Mouse (Mus musculus): ENCODE measurements around the gene Slc13a1.
"Not testable (repeated sequence)": the region's sequence is repeated elsewhere in the genome, so short reads cannot be mapped to it uniquely, and the experiment has no call there.

Gene Slc13a1

GRCm38 (mm10) chr6:24167734-24168327 lies at the start of gene Slc13a1:
Gene Slc13a1 (minus strand): TSS chr6:24168092.
- DNase-seq (ENCODE audit: low spot score in 2 of 2): no peak

- DNase-seq (ENCODE audit: low spot score in 2 of 2): no peak
Measured at GRCm38 (mm10) chr6:24207866-24208265, 40.0 kb upstream of the Slc13a1 start.

GRCm38 (mm10) chr6:24202226-24202625 lies 34.3 kb upstream of the Slc13a1 start:
- no peak for DNase-seq (ENCODE audit: low spot score in 2 of 2)

GRCm38 (mm10) chr6:24200644-24201484 lies 33.0 kb upstream of the Slc13a1 start:
- no peak for DNase-seq (ENCODE audit: low spot score in 2 of 2)

GRCm38 (mm10) chr6:24197501-24198195 lies 29.8 kb upstream of the Slc13a1 start:
- DNase-seq (ENCODE audit: low spot score in 2 of 2): not testable (repeated sequence)

- DNase-seq (ENCODE audit: low spot score in 2 of 2): not testable (repeated sequence)
Measured at GRCm38 (mm10) chr6:24196406-24196805, 28.5 kb upstream of the Slc13a1 start.

- DNase-seq (ENCODE audit: low spot score in 2 of 2): no peak
Measured at GRCm38 (mm10) chr6:24183439-24183838, 15.5 kb upstream of the Slc13a1 start.

GRCm38 (mm10) chr6:24175393-24175792 lies 7.5 kb upstream of the Slc13a1 start:
- DNase-seq (ENCODE audit: low spot score in 2 of 2): no peak

GRCm38 (mm10) chr6:24173951-24174350 lies 6.1 kb upstream of the Slc13a1 start:
- no peak for DNase-seq (ENCODE audit: low spot score in 2 of 2)

- DNase-seq (ENCODE audit: low spot score in 2 of 2): no peak
Measured at GRCm38 (mm10) chr6:24172736-24173135, 4.8 kb upstream of the Slc13a1 start.

- DNase-seq (ENCODE audit: low spot score in 2 of 2): no peak
Measured at GRCm38 (mm10) chr6:24166772-24167171, 1.1 kb downstream of the Slc13a1 start.

GRCm38 (mm10) chr6:24165249-24165648 lies 2.6 kb downstream of the Slc13a1 start:
- DNase-seq (ENCODE audit: low spot score in 2 of 2): no peak

- DNase-seq (ENCODE audit: low spot score in 2 of 2): no peak
Measured at GRCm38 (mm10) chr6:24159795-24160194, 8.1 kb downstream of the Slc13a1 start.

GRCm38 (mm10) chr6:24154901-24155300 lies 13.0 kb downstream of the Slc13a1 start:
- no peak for DNase-seq (ENCODE audit: low spot score in 2 of 2)

GRCm38 (mm10) chr6:24132951-24133350 lies 34.9 kb downstream of the Slc13a1 start:
- DNase-seq (ENCODE audit: low spot score in 2 of 2): no peak

- DNase-seq (ENCODE audit: low spot score in 2 of 2): no peak
Measured at GRCm38 (mm10) chr6:24122632-24123031, 45.3 kb downstream of the Slc13a1 start.

GRCm38 (mm10) chr6:24111614-24112013 lies 56.3 kb downstream of the Slc13a1 start:
- no peak for DNase-seq (ENCODE audit: low spot score in 2 of 2)

GRCm38 (mm10) chr6:24108471-24108870 lies 59.4 kb downstream of the Slc13a1 start:
- DNase-seq (ENCODE audit: low spot score in 2 of 2): no peak

- no peak for DNase-seq (ENCODE audit: low spot score in 2 of 2)
Measured at GRCm38 (mm10) chr6:24106157-24106556, 61.7 kb downstream of the Slc13a1 start.

- no peak for DNase-seq (ENCODE audit: low spot score in 2 of 2)
Measured at GRCm38 (mm10) chr6:24105681-24106080, 62.2 kb downstream of the Slc13a1 start.

- DNase-seq (ENCODE audit: low spot score in 2 of 2): no peak
Measured at GRCm38 (mm10) chr6:24101281-24101680, 66.6 kb downstream of the Slc13a1 start.

GRCm38 (mm10) chr6:24100705-24101104 lies 67.2 kb downstream of the Slc13a1 start:
- DNase-seq (ENCODE audit: low spot score in 2 of 2): no peak

- DNase-seq (ENCODE audit: low spot score in 2 of 2): no peak
Measured at GRCm38 (mm10) chr6:24097400-24097799, 70.5 kb downstream of the Slc13a1 start.
